Mouse (Mus musculus) cerebellum, adult 9-10 months (tissue): ENCODE measurements around the gene Psg23.
"Not testable (repeated sequence)": the region's sequence is repeated elsewhere in the genome, so short reads cannot be mapped to it uniquely, and the experiment has no call there.

ENCODE experiments used
- DNase-seq: peaks from one replicate; pipeline ENCODE4 v3.0.0; 2022

The Psg23 gene

GRCm38 (mm10) chr7:18616401-18616800 lies at the start of gene Psg23:
Psg23 (minus strand) TSS chr7:18616501.
- DNase-seq, result not testable (repeated sequence)

GRCm38 (mm10) chr7:18656625-18657024 lies 40.3 kb upstream of the Psg23 start, which contains the start of gene Psg21:
Psg21 (minus strand) TSS chr7:18656725.
- DNase-seq, result not testable (repeated sequence)

- DNase-seq, result not testable (repeated sequence)
Measured at GRCm38 (mm10) chr7:18626921-18627320, 10.6 kb upstream of the Psg23 start.

DNA sequence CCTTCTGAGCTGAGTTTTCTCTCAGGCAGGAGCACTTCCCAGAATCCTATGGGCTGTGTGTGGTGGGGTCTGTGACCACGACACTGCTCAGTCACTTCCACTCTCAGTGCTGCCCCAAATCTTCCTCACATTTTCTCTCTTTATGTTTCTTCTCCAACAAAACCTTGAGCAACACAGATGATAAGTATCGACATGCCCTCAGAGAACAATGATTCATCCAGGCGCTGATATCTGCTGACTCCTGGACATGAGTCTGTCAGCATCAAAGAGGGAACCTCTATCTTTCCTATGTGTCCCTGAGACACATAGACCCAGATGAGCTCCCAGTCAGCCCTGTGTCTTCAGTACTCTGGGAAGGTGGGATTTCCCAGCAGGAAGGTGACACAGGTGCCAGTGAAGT lies 49.1 kb downstream of the Psg23 start, which contains the start of gene Psg27:
TSS of gene Psg27 (minus strand) at position 101 of the 400 bp plus-strand sequence.
- no peak for DNase-seq

GRCm38 (mm10) chr7:18559850-18560249 lies 56.5 kb downstream of the Psg23 start:
- DNase-seq, result no peak
